Mouse (Mus musculus): ENCODE measurements around the gene St6gal1.

GRCm38 (mm10) chr16:23243726-23244425 lies 19.3 kb downstream of the St6gal1 start:
- TF ChIP-seq CTCF (IDR thresholded peaks at IDR 0.05; ENCODE audit: extremely low read depth, insufficient read depth, low read length) (no peak), POLR2A (IDR thresholded peaks at IDR 0.05; ENCODE audit: extremely low read depth, insufficient read depth, low read length) (no peak)
